Mouse (Mus musculus) embryonic fibroblast, embryonic 13.5 days (primary cell): ENCODE data around the gene Mrto4. TPM values are rescaled to one million over a fixed set of nuclear protein-coding genes. Genes with fewer than 3 reads are reported as not detected.
"Not testable (repeated sequence)": the region's sequence is repeated elsewhere in the genome, so short reads cannot be mapped to it uniquely, and the experiment has no call there.

ENCODE experiments used
- H3K27ac ChIP-seq: 2 replicates; pipeline ENCODE4 v1.5.1; 2012; ENCODE audit warnings: low read length, control low read depth, inconsistent platforms; ENCODE audit not compliant: insufficient read depth
- H3K4me1 ChIP-seq: 2 replicates; pipeline ENCODE4 v1.6.1; 2011; ENCODE audit warnings: low read length; ENCODE audit not compliant: control insufficient read depth, insufficient read depth
- H3K4me3 ChIP-seq: 2 replicates; pipeline ENCODE4 v1.5.1; 2011; ENCODE audit warnings: mild to moderate bottlenecking, control low read depth, low read length; ENCODE audit not compliant: insufficient read depth
- CTCF ChIP-seq: IDR thresholded peaks from 2 replicates; pipeline ENCODE4 v1.5.1; 2011; ENCODE audit warnings: mild to moderate bottlenecking, control low read depth, low read length, moderate library complexity, borderline replicate concordance; ENCODE audit not compliant: insufficient read depth
- POLR2A ChIP-seq: IDR thresholded peaks from 2 replicates; pipeline ENCODE4 v1.6.1; 2011; ENCODE audit warnings: low read depth, mild to moderate bottlenecking, control low read depth, low read length, moderate library complexity
- polyA plus RNA-seq: library from polyadenylated mRNA; stranded (reverse); fragments of >200 nt; gene quantifications from 2 replicates; pipeline ENCODE4 v1.2.4, GENCODE M21; 2011; ENCODE audit warnings: low read depth; ENCODE audit not compliant: missing spikeins, insufficient read length

The Mrto4 gene
- 50.6 and 69.7 TPM in 2 replicates for polyA plus RNA-seq

DNA sequence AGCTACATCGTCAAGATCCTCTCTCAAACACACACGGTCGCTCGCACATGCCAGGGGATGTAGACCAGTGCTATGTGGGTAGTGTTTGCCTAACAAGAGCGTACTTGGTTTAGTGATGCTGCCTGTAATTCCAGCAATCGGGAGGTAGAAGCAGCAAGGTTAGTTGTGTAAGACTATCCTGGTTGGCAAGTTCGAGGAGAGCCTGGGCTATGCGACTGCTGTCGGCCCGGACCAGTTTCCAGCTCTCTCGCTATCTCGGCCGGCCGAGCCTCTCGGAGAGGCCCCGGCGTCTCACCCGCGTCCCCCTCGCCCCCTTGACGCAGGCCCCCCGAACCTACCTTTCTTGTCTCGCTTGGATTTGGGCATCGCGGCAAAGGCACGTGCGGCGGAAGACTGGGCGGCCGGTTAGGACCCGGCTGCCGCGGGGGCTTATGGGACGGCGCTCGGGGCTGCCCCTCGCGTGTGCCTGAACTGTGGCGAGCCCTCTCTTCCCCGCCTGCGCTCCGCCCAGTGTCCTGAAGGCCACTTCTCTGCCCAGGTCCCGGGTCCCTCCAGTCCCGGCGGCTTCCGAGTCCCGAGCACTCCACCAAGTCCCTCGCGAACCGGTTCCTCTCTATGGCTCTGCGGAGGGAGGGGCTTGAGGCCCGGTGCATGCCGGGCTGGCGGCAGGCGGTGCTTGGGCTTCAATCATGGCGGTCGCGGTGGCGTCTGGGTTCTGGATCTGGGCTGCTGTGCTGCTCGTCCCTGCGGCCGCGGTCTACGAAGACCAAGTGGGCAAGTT lies at the start of gene Mrto4, which contains the start of the genes Emc1 and Ubr4:
TSS of gene Mrto4 (minus strand) at position 646 of the 781 bp plus-strand sequence.
TSS of gene Emc1 (plus strand) at position 657 of the 781 bp plus-strand sequence.
TSS of gene Ubr4 (plus strand) at position 679 of the 781 bp plus-strand sequence.
- H3K4me1 ChIP-seq: peaks cover 8% of the 10 kb centered on the region; the same call in 1 of the 2 replicates
- TF ChIP-seq POLR2A (peak; percentile 81), CTCF (no peak)
- peak within 1 kb of the TSS; percentile 93 for H3K27ac ChIP-seq

DNA sequence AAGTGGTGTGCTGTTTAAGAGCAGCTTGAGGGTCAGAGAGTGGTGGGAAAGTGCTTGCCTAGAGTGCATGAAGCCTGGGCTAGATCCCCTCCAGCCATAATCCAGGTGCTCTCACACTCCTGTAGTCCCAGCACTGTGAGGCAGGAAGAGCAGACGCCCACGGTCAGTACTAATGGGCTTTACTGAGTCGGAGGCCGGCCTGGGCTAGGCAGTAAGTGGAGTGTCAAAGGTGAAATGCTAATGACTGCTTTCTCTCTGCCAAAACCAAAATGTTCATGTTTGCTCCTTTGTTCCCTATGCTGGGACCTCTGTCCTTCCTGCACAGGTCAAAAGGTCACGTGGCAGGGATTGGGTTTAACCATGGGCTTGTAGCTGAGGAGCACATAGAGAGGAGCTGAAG lies 48.1 kb upstream of the Mrto4 start:
- Histone ChIP-seq H3K27ac (no peak overlapping the region), H3K4me1 (no peaks in the 10 kb centered on the region), H3K4me3 (no peak overlapping the region)
- no peak for TF ChIP-seq POLR2A
- TF ChIP-seq CTCF: no peak

More for the DNA sequence above, at the start of gene Mrto4, which contains the start of the genes Emc1 and Ubr4:
- H3K4me3 ChIP-seq: peak within 1 kb of the TSS; percentile 94

DNA sequence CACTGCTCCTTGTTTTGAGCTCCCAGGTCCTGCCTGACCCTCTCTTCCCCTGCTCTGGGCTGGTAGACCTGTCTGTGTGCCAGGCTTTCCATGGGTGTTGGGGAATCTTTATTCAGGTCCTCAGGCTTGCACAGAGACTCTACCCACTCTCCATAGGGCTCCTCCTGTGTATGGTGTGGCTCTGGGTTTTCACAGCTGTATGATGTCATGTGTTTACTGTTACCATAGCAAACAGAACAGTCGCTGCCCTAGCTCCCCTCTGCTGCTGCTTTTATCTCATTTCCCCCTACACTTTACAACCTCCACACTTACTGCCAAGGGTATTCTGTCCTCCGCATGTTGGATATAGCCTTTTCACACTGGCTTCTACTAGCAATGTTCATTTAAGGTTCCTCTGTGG lies 43.1 kb upstream of the Mrto4 start:
- no peak overlapping the region for H3K27ac ChIP-seq
- H3K4me1 ChIP-seq: no peaks in the 10 kb centered on the region
- TF ChIP-seq POLR2A (no peak), CTCF (no peak)
- H3K4me3 ChIP-seq: no peak overlapping the region

DNA sequence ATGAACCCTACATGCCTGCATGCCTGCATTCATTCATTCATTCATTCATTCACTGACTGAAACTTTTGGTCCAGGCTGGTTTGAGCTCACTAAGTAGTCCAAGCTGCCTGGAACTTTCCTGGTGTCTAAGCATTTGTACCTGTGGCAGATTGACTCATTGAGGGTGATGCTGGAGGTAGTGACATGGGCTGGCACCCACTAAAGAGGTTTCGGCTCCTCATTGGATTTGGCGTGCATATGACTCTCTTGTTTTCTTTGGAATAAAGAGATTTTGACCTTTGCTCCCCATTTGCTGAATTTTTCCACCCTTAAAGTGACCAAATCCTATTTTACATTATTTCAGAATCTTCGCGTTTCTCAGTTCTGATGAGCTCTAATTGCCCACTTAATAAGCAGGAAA lies 37.2 kb upstream of the Mrto4 start:
- Histone ChIP-seq H3K4me3 (no peak overlapping the region), H3K27ac (no peak overlapping the region)

DNA sequence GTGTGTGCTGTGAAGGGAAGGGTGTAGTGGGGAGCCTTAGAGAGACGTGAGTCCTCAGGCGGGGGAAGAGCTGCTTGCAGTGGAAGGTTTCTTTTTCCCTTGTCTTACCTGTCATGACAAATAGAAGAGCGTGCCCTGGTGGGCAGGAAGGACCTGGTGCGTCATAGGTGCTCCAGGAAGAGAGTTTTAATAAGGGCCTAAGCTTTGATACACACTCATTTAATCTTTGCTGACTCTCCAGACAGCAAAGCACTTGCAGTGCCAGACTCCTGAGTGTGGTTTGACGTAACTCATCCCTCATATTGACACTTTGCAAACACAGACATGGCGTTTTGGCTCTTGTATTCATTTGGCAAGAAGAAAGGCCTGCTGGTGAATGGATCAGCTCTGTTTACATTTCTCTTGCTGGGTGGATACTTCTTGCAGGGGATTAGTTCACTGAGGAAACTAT lies 34.5 kb upstream of the Mrto4 start:
- H3K4me3 ChIP-seq: no peak overlapping the region
- peaks cover 17% of the 10 kb centered on the region for H3K4me1 ChIP-seq
- TF ChIP-seq CTCF: no peak
- TF ChIP-seq POLR2A: no peak
- peak overlapping the region; percentile 62 for H3K27ac ChIP-seq

More for the DNA sequence above, 37.2 kb upstream of the Mrto4 start:
- TF ChIP-seq POLR2A (no peak), CTCF (no peak)
- H3K4me1 ChIP-seq: peaks cover 10% of the 10 kb centered on the region

DNA sequence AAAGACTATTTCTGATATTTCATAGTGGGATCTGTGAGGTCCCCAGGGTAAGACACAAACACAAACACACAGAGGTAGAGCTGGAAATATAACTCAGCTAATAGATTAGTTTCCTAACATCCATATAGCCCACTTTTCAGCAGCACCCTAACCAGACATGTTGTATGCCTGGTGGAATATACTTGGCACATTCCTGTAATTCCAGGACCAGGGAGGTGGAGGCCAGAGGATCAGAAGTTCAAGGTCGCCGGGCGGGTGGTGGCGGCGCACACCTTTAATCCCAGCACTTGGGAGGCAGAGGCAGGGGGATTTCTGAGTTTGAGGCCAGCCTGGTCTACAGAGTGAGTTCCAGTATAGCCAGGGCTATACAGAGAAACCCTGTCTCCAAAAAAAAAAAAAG lies 33.5 kb upstream of the Mrto4 start:
- H3K4me3 ChIP-seq: not testable (repeated sequence)
- peak overlapping the region; percentile 62; the same call in 1 of the 2 replicates for H3K27ac ChIP-seq
- H3K4me1 ChIP-seq: peaks cover 17% of the 10 kb centered on the region

DNA sequence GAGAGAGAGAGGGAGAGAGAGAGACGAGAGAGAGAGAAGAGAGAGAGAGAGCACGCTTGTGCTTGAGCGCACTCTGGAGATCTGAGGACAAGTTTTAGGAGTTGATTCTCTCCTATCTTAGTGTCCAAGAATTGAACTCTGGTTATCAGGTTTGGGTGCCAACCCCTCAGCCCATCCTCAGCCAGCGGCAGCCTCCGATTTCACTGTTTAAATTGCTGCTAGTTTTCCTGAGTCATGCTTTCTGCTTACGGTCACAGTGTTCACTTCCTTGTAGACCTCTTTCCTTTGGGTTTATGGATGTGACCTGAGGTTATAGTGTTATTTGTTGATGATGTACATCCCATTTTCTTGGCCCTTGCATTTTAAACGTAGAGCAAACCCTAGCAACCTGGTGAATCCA lies 29.9 kb upstream of the Mrto4 start:
- Histone ChIP-seq H3K4me3 (peak overlapping the region; percentile 46), H3K27ac (no peak overlapping the region), H3K4me1 (peaks cover 11% of the 10 kb centered on the region)
- no peak for TF ChIP-seq POLR2A
- no peak for TF ChIP-seq CTCF

DNA sequence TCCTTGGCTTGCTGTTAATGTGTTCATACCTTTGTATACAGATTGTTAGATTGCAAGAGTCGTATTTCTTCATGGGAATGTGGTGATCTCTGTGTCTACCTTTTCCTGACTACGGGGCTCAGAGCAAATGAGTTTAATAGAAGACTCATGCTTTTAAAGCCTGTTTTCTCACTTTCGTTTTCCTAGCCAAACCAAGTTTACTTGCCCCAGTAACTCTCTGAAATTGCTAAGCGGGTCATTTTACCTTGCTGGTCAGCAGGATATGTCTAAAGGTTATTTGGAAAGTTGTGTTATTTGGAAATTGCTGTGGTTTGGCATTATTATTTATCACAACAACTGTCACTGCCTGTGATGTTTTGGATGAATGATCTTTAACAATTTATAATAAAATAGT lies 29.1 kb upstream of the Mrto4 start:
- Histone ChIP-seq H3K27ac (no peak overlapping the region), H3K4me3 (peak overlapping the region; percentile 98), H3K4me1 (peaks cover 8% of the 10 kb centered on the region)
- no peak for TF ChIP-seq CTCF
- TF ChIP-seq POLR2A: no peak

DNA sequence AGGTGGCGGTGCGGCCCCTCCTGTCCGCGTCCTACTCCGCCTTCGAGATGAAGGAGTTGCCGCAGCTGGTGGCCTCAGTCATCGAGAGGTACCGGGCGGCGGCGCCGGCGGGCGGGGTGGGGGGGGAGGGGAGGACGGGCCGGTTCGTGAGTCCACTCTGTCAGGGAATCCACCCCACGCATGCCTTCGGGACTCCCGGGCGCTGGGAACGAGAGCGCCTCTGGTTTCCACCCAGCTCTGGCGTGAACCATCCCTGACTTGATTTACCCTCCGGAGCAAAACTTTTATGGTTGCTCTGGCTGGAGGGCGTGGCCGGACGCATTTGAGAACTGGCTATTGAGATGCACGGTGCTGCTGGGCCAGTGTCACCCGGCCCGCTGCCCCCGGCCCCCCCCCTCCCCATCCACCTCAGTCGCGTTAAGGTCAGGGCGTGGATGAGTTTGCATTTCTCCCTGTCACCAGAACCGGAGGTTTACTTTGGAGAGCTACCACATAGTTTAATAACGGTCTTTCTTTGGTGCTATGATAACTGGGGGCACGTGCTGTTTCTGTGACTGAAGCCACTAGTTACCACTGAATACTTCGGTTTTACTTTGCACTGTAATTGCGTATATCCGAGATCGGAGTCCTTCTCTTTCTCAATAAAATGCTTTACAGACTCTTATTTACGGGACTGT lies 28.5 kb upstream of the Mrto4 start:
- Histone ChIP-seq H3K4me3 (peak overlapping the region; percentile 98), H3K4me1 (peaks cover 8% of the 10 kb centered on the region), H3K27ac (0 out of 2 replicates have a peak overlapping the region, but pooled peaks have one; percentile 45)
- TF ChIP-seq CTCF (no peak), POLR2A (no peak)
